Mouse (Mus musculus) testis, adult 2 months (tissue): ENCODE data around the gene Chmp4b.

Source experiments
- CTCF ChIP-seq: fragments of 200-500 bp; IDR thresholded peaks from 2 replicates; pipeline ENCODE4 v1.5.1; 2012; ENCODE audit warnings: low read depth, mild to moderate bottlenecking, inconsistent platforms, low read length, moderate library complexity; ENCODE audit not compliant: control insufficient read depth, insufficient read depth, insufficient replicate concordance
- POLR2A ChIP-seq: fragments of 200-500 bp; IDR thresholded peaks from 2 replicates; pipeline ENCODE4 v1.6.1; 2012; ENCODE audit warnings: low read depth, mild to moderate bottlenecking, inconsistent platforms, low read length, moderate library complexity; ENCODE audit not compliant: control insufficient read depth

DNA sequence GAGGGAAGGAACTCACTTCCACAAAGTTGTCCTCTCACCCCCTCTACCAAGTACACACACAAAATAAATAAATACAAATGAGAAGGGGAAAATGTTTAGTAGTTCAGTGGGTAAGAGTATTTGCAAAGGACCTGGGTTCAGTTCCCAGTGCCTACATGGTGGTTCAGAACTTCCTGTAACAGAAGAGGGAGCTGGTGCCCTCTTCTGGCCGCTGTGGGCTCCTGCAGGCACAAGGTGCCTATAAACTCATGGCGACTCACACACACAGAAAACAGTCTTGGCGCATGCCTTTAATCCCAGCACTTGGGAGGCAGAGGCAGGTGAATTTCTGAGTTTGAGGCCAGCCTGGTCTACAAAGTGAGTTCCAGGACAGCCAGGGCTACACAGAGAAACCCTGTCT is 13.0 kb upstream of the Chmp4b start:
- TF ChIP-seq CTCF (peak; percentile 66; the same call in 1 of the 2 replicates), POLR2A (no peak)
